Mouse (Mus musculus) heart, postnatal 36 days (tissue): Measurements from ENCODE around the gene Igsf3. TPM values are rescaled to one million over a fixed set of nuclear protein-coding genes. Genes with fewer than 3 reads are reported as not detected.
"Not testable (repeated sequence)": the region's sequence is repeated elsewhere in the genome, so short reads cannot be mapped to it uniquely, and the experiment has no call there.

Experiments
- DNase-seq, 2 experiments: peaks; one replicate each; pipeline ENCODE4 v3.0.0; 2021 to 2022
- intact Hi-C: fragments of 180-260 bp; cut with DNase I; formaldehyde crosslinking; loops from one replicate; pipeline ENCODE4 v1.15.1; 2025
- total RNA-seq, 2 experiments: library from RNA; stranded (reverse); gene quantifications; 2 replicates each; pipeline ENCODE4 v1.2.3; 2021

Gene Igsf3
- total RNA-seq, 2 experiments from 2014 or later = 9.9 to 13.2 TPM

DNA sequence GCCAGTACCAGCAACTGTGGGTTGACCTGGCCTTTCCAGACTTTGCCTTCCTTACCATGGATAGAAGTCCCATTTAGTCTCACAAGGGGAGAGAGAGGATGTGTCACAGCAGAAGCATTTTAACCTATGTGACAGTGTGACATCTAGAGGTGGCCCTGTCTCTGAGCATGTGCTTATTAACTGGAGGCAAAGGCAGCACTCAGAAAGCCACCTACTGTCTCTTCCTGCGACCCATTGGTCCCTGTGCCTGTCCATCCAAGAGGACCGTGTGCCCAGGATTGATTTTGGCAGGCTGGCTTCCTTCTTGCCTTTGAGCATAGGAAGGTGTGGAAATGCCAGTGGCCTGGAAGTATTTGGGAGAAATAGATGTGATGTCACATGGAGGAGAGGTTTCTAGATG, 22.0 kb downstream of the Igsf3 start:
- no peak for DNase-seq
- intact Hi-C loops = no loop called here

- intact Hi-C loops = no loop called here
- no peak for DNase-seq
Measured at GRCm38 (mm10) chr3:101401501-101401900, 24.6 kb downstream of the Igsf3 start.

GRCm38 (mm10) chr3:101404620-101405415, 27.9 kb downstream of the Igsf3 start:
- DNase-seq = no peak
- intact Hi-C loops = no loop called here

DNA sequence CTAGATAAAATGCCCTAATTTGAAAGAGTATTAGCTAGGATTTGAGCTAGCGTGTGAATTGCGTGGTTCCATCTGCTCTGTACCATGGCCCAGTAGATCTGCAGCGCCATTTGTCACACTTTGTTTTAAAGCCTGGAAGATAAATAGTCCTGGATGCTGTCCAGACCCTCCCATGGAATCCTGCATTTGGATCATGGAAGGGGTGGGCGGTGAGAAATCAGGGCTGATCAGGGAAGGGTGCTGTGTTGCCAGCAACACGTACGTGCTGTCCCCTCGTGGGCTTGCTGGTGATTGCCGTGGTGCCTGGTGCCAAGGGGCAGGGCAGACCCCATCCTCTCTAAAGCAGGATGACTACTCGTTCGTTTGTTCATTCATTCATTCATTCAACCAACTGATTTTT, 28.6 kb downstream of the Igsf3 start:
- no peak for DNase-seq
- intact Hi-C loops = no loop called here

DNA sequence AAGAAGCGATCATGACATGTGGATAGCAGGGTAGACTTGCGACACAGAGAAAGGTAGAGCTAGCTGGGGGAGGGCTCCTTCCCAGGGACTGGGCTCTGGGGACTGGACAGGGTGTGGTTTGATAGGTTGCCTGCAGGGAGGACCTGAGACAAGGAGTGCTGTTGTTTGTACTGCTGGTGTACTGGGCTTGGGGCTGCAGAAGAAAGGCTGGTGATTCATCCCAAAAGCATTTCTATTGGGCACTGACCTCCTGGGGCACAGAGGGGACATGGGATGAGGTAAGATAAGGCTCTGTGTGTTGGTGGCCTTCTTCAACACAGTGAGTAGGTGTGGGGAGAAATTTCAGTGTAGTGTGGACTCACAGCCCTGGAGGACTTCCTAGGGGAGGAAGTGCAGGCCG, 29.2 kb downstream of the Igsf3 start:
- no peak for DNase-seq
- intact Hi-C loops = no loop called here

- intact Hi-C loops = no loop called here
- no peak for DNase-seq
Measured at GRCm38 (mm10) chr3:101407568-101407967, 30.7 kb downstream of the Igsf3 start.

DNA sequence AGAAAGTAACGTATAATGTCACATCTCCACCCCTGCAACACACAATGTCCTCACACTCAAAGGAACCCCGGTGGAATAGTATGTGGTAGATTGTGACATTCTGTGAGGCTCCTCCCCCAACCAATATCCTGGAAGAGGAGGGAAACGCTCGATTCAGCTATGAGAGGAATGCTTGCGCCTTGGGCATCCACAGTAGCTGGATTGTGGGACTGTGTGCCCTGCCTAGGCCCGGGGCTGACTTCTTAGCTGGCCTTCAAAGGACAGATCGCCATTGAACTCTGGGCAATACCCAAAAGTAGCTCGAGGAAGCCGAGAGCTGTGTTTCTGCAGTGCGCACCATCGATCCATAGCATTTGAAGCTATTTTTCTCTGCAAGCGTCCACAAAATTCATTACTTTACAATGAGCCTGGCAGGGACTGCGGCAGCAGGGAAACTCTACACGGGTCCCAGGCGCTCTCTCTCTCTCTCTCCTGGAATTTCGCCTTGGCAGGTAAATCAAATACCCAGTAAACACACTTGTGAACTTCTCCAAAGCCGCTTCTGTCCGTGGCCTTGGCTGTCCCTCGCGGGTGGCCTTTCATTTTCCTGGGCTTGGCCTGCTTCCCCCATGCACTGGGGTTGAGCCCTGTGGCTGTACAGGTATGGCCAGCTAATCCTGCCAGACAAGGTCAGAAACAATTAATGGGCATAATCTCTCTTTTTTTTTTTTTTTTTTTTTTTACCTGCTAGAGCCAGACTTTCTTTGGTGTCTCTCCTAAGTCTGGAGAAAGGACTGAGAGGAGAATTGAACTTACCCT, 32.3 kb downstream of the Igsf3 start:
- no peak for DNase-seq

DNA sequence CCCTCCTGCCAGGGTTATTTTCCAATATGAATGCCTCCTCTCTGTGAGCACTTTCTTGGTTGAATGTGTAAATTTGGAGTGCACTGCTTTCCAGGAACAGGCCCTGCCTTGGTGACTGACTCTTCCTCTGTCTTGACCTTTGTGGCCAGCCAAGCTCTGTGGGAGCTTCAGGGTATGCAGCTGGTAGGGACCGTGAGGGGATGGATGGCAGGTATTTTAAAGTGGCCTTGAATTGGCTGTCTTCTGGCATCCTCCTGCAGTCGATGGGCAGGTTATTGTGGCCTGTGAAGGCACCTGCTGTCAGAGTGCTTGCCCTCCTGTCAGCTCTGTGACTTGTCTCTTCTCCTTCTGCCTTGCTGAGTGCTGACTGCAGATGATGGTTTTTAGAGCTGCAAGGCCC, 33.3 kb downstream of the Igsf3 start:
- intact Hi-C loops = no loop called here
- DNase-seq = no peak

More for the DNA sequence above, 32.3 kb downstream of the Igsf3 start:
- intact Hi-C loops = no loop called here

- intact Hi-C loops = no loop called here
- DNase-seq = no peak
Measured at GRCm38 (mm10) chr3:101410745-101411144, 33.9 kb downstream of the Igsf3 start.

GRCm38 (mm10) chr3:101411626-101412025, 34.7 kb downstream of the Igsf3 start:
- intact Hi-C loops = no loop called here
- no peak for DNase-seq

DNA sequence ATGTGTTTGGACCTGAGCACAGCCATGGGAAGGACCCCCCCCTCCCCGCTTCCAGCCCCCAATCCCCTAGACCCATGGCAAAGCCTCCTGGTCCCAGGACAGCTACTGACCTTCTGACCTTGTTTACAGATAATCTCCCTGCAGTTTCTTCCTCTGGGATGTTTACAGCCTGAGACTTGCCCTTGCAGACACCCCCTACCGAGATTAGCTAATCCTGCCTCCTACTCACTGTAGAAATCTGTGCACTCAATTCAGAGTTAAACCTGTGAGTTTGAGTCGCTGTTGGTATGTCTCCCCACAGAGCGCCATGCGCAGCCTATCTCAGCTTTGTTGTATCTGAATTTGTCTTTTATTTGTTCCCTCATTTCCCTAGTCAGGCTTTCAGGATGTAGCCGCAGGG, 35.2 kb downstream of the Igsf3 start:
- intact Hi-C loops = no loop called here
- DNase-seq = no peak

DNA sequence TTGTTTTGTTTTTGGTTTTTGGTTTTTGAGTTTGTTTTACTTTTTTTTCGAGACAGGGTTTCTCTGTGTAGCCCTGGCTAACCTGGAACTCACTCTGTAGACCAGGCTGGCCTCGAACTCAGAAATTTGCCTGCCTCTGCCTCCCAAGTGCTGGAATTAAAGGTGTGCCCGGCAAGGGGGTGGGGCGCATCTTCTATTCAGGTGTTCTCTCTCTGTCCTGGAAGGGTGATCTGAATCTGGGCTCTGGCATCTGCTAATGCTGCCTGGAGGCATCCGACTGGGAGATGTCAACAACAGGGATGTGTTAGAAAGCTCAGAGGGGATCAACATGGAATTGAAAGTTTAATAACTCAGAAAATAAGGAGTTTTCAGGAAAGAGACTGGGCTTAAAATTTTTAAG, 36.1 kb downstream of the Igsf3 start:
- intact Hi-C loops, DNase-seq: not testable (repeated sequence)

DNA sequence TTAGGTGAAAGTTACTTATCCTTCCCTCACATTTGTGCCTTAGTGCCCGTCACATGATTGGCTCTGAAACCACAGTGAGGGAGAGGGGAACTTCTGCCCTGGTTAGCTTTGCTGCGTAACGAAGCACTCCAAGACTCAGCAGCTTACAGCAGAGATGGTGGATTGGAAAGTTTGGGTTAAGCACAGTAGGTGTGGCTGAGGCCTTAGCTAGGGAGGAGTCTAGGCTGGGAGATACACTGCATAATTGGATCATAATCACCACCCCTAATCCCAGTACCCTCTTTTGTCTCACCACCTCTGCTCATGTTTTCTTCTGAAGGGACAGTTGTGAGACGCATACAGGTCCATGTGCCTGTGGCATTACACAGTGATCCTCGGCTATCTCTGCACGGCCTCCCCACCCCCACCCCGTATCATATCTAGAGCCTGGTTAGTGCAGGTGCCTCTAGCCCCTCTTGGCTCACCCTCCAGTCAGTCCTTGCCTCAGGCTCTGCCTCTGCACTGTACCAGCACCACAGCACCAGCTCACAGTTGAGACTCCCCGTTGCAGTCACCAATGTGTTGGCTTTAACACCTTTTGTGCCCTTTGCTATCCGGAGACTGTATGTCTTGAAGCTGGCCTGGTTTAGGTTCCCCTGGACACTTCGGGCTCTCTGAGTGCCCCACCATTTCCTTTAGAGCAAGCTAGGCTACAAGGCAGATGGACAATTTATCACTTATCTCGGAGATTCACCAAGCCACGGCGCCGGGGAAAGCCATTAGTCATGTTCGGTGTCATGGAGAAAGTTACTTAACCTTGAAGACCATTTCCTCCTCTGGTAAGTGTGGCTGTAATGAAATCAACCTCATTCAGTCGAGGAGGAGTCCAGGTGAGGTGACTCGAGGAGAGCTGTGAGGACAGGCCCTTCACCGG, 42.1 kb downstream of the Igsf3 start:
- intact Hi-C loops = no loop called here

GRCm38 (mm10) chr3:101419653-101419994, 42.7 kb downstream of the Igsf3 start:
- no peak for DNase-seq
- intact Hi-C loops = no loop called here

More for the DNA sequence above, 42.1 kb downstream of the Igsf3 start:
- no peak for DNase-seq

GRCm38 (mm10) chr3:101423188-101423587, 46.3 kb downstream of the Igsf3 start:
- no peak for DNase-seq
- intact Hi-C loops = no loop called here

GRCm38 (mm10) chr3:101424295-101424885, 47.5 kb downstream of the Igsf3 start:
- intact Hi-C loops = no loop called here
- no peak for DNase-seq

DNA sequence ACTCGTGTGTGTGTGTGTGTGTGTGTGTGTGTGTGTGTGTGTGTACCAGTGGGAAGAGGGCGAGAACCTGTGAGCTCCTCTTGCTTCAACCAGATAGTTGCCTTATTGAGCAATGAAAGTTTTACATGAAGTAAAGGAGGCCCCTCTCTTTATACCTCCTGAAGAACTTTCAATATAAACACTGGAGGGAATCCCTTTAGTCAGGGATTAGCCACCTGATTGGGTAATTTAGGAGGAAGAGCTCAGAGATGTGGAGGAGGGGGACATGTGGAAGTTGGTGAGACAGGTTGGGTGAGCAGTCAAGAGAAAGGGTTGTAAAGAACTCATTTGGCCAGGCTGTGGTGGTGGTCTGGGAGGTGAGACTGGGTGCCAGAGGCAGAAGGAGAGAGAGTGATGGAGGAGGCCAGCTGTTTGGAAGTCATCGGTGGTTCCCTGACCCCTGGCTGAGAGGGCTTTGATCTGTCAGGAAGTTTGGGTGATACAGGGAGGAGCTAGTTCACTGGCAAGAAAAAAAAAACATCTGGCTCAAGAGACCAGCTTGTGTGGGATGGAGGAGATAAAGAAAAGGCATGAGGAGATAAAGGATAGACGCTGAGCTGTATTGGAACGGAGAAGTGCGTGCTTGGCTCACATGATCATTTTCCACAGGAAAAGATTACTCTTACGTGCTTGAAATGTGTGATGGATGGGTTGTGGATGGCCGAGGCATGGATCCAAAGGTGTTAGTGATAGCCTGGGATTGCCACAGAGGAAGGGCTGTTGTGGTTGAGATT, 53.3 kb downstream of the Igsf3 start:
- peak in 1 of 2 experiments; percentile 34 for DNase-seq
- intact Hi-C loops = no loop called here

DNA sequence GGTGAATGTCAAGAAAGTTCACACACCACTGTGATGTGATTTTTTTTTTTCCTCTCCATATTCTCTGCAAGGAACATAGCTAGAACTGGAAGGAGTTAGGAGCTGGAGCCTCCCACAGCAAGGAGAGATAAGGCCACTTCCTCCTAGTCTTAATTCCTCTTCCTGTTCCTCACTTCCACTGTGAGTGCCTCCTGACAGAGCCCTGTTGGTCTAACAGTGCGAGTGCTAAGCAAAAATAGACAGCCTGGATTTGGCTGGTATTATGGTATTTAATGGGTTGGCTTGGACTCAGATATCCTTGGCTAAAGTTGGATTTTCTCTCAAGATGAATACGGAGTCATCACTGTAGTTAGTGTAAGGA, 53.9 kb downstream of the Igsf3 start:
- intact Hi-C loops = no loop called here
- DNase-seq = no peak

DNA sequence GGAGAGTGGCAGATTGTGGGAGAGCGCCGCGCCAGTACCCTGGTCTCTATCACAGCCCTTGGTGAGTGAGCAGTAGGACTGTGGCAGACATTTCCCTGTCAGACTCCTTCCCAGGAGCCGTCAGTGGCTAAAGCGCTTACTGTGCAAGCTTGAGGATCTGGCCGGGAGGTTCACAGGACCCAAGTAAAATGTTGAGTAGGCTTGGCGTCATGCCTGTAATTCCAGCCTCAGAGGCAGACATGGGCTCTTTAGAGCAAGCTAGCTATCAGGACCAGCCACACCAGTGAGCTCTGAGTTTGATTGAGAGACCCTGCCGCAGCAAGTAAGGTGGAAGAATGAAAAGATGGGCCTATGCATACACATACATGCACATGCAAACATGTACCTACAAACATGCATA, 58.8 kb downstream of the Igsf3 start:
- no peak for DNase-seq
- intact Hi-C loops = no loop called here

- DNase-seq = no peak
- intact Hi-C loops = no loop called here
Measured at GRCm38 (mm10) chr3:101436469-101436868, 59.6 kb downstream of the Igsf3 start.
